Mouse (Mus musculus) CH12.LX (cell line): ENCODE measurements around the gene Ppp1r13l. TPM values are rescaled to one million over a fixed set of nuclear protein-coding genes. Genes with fewer than 3 reads are reported as not detected.

ENCODE experiments used
- DNase-seq: peaks from one replicate; pipeline ENCODE4 v3.0.0-alpha.2; 2013; ENCODE audit errors: extremely low read depth
- H3K27ac ChIP-seq: 2 replicates; pipeline ENCODE4 v1.5.1; 2012; ENCODE audit warnings: low read depth, mild to moderate bottlenecking, control low read depth, moderate library complexity; ENCODE audit not compliant: insufficient read depth
- H3K27me3 ChIP-seq: replicated peaks from 2 replicates; pipeline ENCODE3; 2012; ENCODE audit warnings: inconsistent platforms
- H3K36me3 ChIP-seq, 2 experiments: replicated peaks in 1 of 2; 2 replicates each; pipeline versions ENCODE3 to v1.6.1; 2012; ENCODE audit warnings: inconsistent platforms in 1 of 2, low read length in 1 of 2, mild to moderate bottlenecking in 1 of 2, mixed read lengths in 1 of 2, moderate library complexity in 1 of 2; ENCODE audit not compliant: control insufficient read depth in 1 of 2, insufficient read depth in 1 of 2
- H3K4me1 ChIP-seq, 2 experiments: 2 replicates each; pipeline ENCODE4 v1.6.1; 2012; ENCODE audit warnings: inconsistent platforms in 1 of 2, moderate library complexity in 1 of 2; ENCODE audit not compliant: insufficient read depth in 2 of 2, control insufficient read depth in 1 of 2
- H3K4me2 ChIP-seq: 2 replicates; pipeline ENCODE4 v1.6.1; 2012; ENCODE audit warnings: low read depth, mild to moderate bottlenecking, control low read depth; ENCODE audit not compliant: poor library complexity, insufficient read depth, severe bottlenecking
- H3K4me3 ChIP-seq, 3 experiments: fragments of 150-350 bp in 1 of 3; sonication (generic) in 1 of 3; replicated peaks in 1 of 3; 2 replicates each; pipeline versions ENCODE3 to v1.5.1; 2011 to 2012; ENCODE audit warnings: low read depth in 2 of 3, low read length in 2 of 3, mild to moderate bottlenecking in 2 of 3, moderate library complexity in 2 of 3, control low read depth in 1 of 3, improper control_type of control experiment in 1 of 3, inconsistent platforms in 1 of 3, mixed read lengths in 1 of 3; ENCODE audit not compliant: poor library complexity in 1 of 3
- H3K79me2 ChIP-seq: replicated peaks from 2 replicates; pipeline ENCODE4 v1.6.1; 2012; ENCODE audit warnings: mild to moderate bottlenecking, moderate library complexity; ENCODE audit not compliant: control insufficient read depth, poor library complexity, insufficient read depth, severe bottlenecking; ENCODE audit errors: extremely low read depth
- H3K9ac ChIP-seq: 2 replicates; pipeline ENCODE4 v1.6.1; 2012; ENCODE audit warnings: low read depth, mild to moderate bottlenecking, control low read depth, moderate library complexity; ENCODE audit not compliant: insufficient read depth
- H3K9me3 ChIP-seq: replicated peaks from 2 replicates; pipeline ENCODE3; 2012; ENCODE audit warnings: low read length, inconsistent platforms, mixed read lengths
- BHLHE40 ChIP-seq: IDR thresholded peaks from 2 replicates; pipeline ENCODE4 v1.6.1; 2011; ENCODE audit warnings: mild to moderate bottlenecking, low read depth, low read length, improper control_type of control experiment
- CHD1 ChIP-seq: IDR thresholded peaks from 2 replicates; pipeline ENCODE4 v1.6.1; 2012; ENCODE audit warnings: low read depth, low read length, improper control_type of control experiment, inconsistent platforms
- CHD2 ChIP-seq: IDR thresholded peaks from 2 replicates; pipeline ENCODE4 v1.6.1; 2011; ENCODE audit warnings: low read length, improper control_type of control experiment
- ELF1 ChIP-seq: IDR thresholded peaks from 2 replicates; pipeline ENCODE4 v1.6.1; 2014; ENCODE audit warnings: low read depth, mild to moderate bottlenecking, inconsistent platforms, low read length, improper control_type of control experiment
- HCFC1 ChIP-seq: IDR thresholded peaks from 2 replicates; pipeline ENCODE4 v1.6.1; 2012; ENCODE audit warnings: low read depth, mild to moderate bottlenecking, inconsistent platforms, low read length, improper control_type of control experiment
- KAT2A ChIP-seq: IDR thresholded peaks from 2 replicates; pipeline ENCODE4 v1.6.1; 2012; ENCODE audit warnings: low read length, improper control_type of control experiment, inconsistent platforms; ENCODE audit not compliant: insufficient replicate concordance
- MAFK ChIP-seq: IDR thresholded peaks from 2 replicates; pipeline ENCODE4 v1.6.1; 2011; ENCODE audit warnings: low read length, improper control_type of control experiment; ENCODE audit not compliant: insufficient replicate concordance
- MAX ChIP-seq: IDR thresholded peaks from 2 replicates; pipeline ENCODE4 v1.6.1; 2011; ENCODE audit warnings: low read length, improper control_type of control experiment
- MEF2A ChIP-seq: IDR thresholded peaks from 2 replicates; pipeline ENCODE4 v1.6.1; 2014; ENCODE audit warnings: low read depth, mild to moderate bottlenecking, inconsistent platforms, low read length, improper control_type of control experiment, borderline replicate concordance
- MYC ChIP-seq: IDR thresholded peaks from 2 replicates; pipeline ENCODE4 v1.6.1; 2011; ENCODE audit warnings: low read depth, mild to moderate bottlenecking, improper control_type of control experiment, low read length
- NELFE ChIP-seq: IDR thresholded peaks from 2 replicates; pipeline ENCODE4 v1.6.1; 2011; ENCODE audit warnings: low read depth, low read length, improper control_type of control experiment
- TBP ChIP-seq: conservative IDR thresholded peaks from 2 replicates; pipeline ENCODE4 v1.6.1; 2011; ENCODE audit warnings: low read depth, low read length, improper control_type of control experiment
- USF2 ChIP-seq: conservative IDR thresholded peaks from 2 replicates; pipeline ENCODE4 v1.6.1; 2011; ENCODE audit warnings: low read depth, low read length, improper control_type of control experiment
- ZMIZ1 ChIP-seq: IDR thresholded peaks from 2 replicates; pipeline ENCODE4 v1.6.1; 2012; ENCODE audit warnings: low read depth, mild to moderate bottlenecking, inconsistent platforms, low read length, improper control_type of control experiment
- dilution Hi-C: fragments of 300-500 bp; cut with MboI; formaldehyde crosslinking; loops from 2 replicates; pipeline ENCODE4 v1.14.3; 2020; ENCODE audit warnings: low sequenced_read_pairs; ENCODE audit not compliant: extremely low pct_unique_long_range_greater_than_20kb, extremely low pct_ligation_motif_present
- in situ Hi-C: fragments of 300-500 bp; cut with MboI; formaldehyde crosslinking; loops from 3 replicates; pipeline ENCODE4 v1.14.3; 2019; ENCODE audit warnings: low sequenced_read_pairs, low pct_ligation_motif_present, low pct_unique_long_range_greater_than_20kb, mixed read lengths
- polyA plus RNA-seq: library from polyadenylated mRNA; unstranded; fragments of >175 nt; gene quantifications from 2 replicates; pipeline ENCODE4 v1.2.1, GENCODE M21; 2012; ENCODE audit warnings: low read depth; ENCODE audit not compliant: insufficient read length
- total RNA-seq, 2 experiments: library from RNA; depleted of rRNA; stranded (reverse); fragments of 300-350 nt in 1 of 2; fragments of >200 nt in 1 of 2; gene quantifications; 2 replicates each; pipeline ENCODE4 v1.2.3; 2012 to 2014

Gene Ppp1r13l
- total and polyA plus RNA-seq, 3 experiments = 0.11 to 1.3 (median 0.68) TPM

GRCm38 (mm10) chr7:19311991-19312390 is 47.6 kb upstream of the Ppp1r13l start:
- TF ChIP-seq ZMIZ1 (no peak), USF2 (no peak)
- TF ChIP-seq, all 38 proteins: peak for 0
- Histone ChIP-seq H3K9me3 (peaks cover 8% of the 10 kb centered on the region), H3K9ac (no peak overlapping the region), H3K36me3 (no peaks in the 10 kb centered on the region), H3K4me3 (no peak overlapping the region), H3K27ac (no peak overlapping the region), H3K4me1 (peaks cover 5 to 31% of the 10 kb centered on the region in 2 experiments; a peak in 2 of 4 replicates), H3K79me2 (no peaks in the 10 kb centered on the region), H3K4me2 (no peak overlapping the region), H3K27me3 (peaks cover 77% of the 10 kb centered on the region)
- DNase-seq = no peak
- in situ Hi-C loops (no loop called here), dilution Hi-C loops (no loop called here)

GRCm38 (mm10) chr7:19314033-19314432 is 45.5 kb upstream of the Ppp1r13l start:
- DNase-seq = no peak
- H3K27me3 ChIP-seq = peaks cover 88% of the 10 kb centered on the region
- H3K9ac ChIP-seq = no peak overlapping the region
- no peaks in the 10 kb centered on the region for H3K79me2 ChIP-seq
- no peak overlapping the region for H3K4me3 ChIP-seq
- no peak overlapping the region for H3K4me2 ChIP-seq
- dilution Hi-C loops (no loop called here), in situ Hi-C loops (no loop called here)
- peaks cover 8% of the 10 kb centered on the region for H3K9me3 ChIP-seq
- H3K27ac ChIP-seq = no peak overlapping the region
- no peaks in the 10 kb centered on the region for H3K36me3 ChIP-seq
- TF ChIP-seq ELF1 (no peak), MAX (no peak), CHD1 (no peak), HCFC1 (no peak), NELFE (no peak)
- peaks cover 5 to 26% of the 10 kb centered on the region in 2 experiments; a peak in 3 of 4 replicates for H3K4me1 ChIP-seq

- no peak for DNase-seq
- dilution Hi-C loops = no loop called here
- H3K79me2 ChIP-seq = no peaks in the 10 kb centered on the region
- peaks cover 13% of the 10 kb centered on the region for H3K9me3 ChIP-seq
- no peaks in the 10 kb centered on the region for H3K36me3 ChIP-seq
- H3K27me3 ChIP-seq = peaks cover 94% of the 10 kb centered on the region
- H3K9ac ChIP-seq = no peak overlapping the region
- peaks cover 11 to 39% of the 10 kb centered on the region in 2 experiments for H3K4me1 ChIP-seq
- no peak overlapping the region for H3K27ac ChIP-seq
- no peak overlapping the region for H3K4me3 ChIP-seq
- TF ChIP-seq CHD2 = no peak
- no peak for TF ChIP-seq MYC
- 0 out of 2 replicates have a peak, but pooled peaks have one; percentile 14 for TF ChIP-seq BHLHE40
- TF ChIP-seq TBP = no peak
- TF ChIP-seq ELF1 = no peak
- no peak for TF ChIP-seq MAFK
- TF ChIP-seq MEF2A = no peak
- TF ChIP-seq KAT2A = no peak
- no peak overlapping the region for H3K4me2 ChIP-seq
- in situ Hi-C loops = no loop called here
Observed at GRCm38 (mm10) chr7:19316451-19317161, 42.9 kb upstream of the Ppp1r13l start.
